Mouse (Mus musculus): Measurements from ENCODE around the gene Thra. TPM values are rescaled to one million over a fixed set of nuclear protein-coding genes. Genes with fewer than 3 reads are reported as not detected.
A peak's percentile ranks its signal among the peaks of the same experiment; 100 is the strongest.

Gene Thra
- 10 to 100 TPM in 20 of 26 experiments, 1 to 10 TPM in 6; 3.6 to 48.8 (median 15.3) TPM for total RNA-seq (2018; cell fraction: chromatin; rRNA removed)
- total RNA-seq (2018; cell fraction: cytosol; rRNA removed) = 10 to 100 TPM in 17 of 26 experiments, 1 to 10 TPM in 9; 6.7 to 18.6 (median 11.3) TPM
- total RNA-seq (2018; cell fraction: nucleus; rRNA removed) = 10 to 100 TPM in 12 of 26 experiments, 1 to 10 TPM in 14; 4.3 to 29.5 (median 9.6) TPM
- polyA plus RNA-seq (2018) = 8.2 to 12.1 TPM (median 9.8 TPM) in 3 replicates

DNA sequence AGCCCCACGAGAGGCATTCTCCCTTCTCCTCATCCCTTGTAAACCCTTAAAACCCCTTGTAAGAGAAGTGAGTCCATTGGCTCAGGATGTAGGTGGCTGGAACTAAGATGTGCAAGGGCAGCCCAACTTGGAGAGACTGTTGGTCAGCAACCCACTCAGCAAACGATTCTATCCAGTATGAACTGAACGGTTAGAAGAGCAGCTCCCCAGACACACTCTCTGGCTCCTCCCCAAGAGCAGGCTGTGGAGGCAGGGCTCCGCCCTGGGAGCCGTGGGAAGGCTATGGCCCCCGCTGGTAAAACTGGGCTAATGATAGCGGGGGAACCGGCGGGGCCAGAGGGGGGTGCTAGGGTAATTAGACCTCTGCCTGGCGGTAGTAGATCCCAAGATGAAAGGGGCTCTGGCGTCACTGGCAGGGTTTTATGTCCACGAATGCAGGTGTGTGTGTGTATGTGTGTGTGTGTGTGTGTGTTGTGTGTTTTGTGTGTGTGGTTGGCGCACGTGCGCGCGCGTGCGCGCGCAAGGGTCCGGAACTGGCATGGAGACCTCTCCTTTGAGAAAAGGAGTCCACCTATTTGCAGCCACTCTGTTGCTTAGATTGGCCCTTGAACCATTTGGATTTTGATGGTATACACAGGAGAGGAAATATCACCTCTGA lies at the start of gene Thra:
Gene Thra, plus strand, starts transcription at position 246 of the 658 bp plus-strand sequence.
- Histone ChIP-seq H3K4me3 (ENCODE audit: inconsistent target) (peak within 1 kb of the TSS; percentile 33), H3K36me3 (ENCODE audit: inconsistent target) (no peaks in the 10 kb centered on the region), H3K27ac (no peak within 1 kb of the TSS), H3K79me2 (ENCODE audit: inconsistent target) (no peaks in the 10 kb centered on the region; the same call in 1 of the 2 replicates)
- 2% methylated on average over 20 of the region's 22 CpGs for WGBS (ENCODE audit: missing documents)

GRCm38 (mm10) chr11:98693201-98693600 lies 47.2 kb upstream of the Thra start:
- Histone ChIP-seq H3K79me2 (ENCODE audit: inconsistent target) (no peaks in the 10 kb centered on the region), H3K36me3 (ENCODE audit: inconsistent target) (peaks cover 70% of the 10 kb centered on the region), H3K27ac (no peak overlapping the region), H3K4me3 (ENCODE audit: inconsistent target) (no peak overlapping the region)
- WGBS (ENCODE audit: missing documents) = 81% methylated on average over 13 of the region's 13 CpGs

- H3K79me2 ChIP-seq (ENCODE audit: inconsistent target) = no peaks in the 10 kb centered on the region
- 87% methylated on average over 9 of the region's 9 CpGs for WGBS (ENCODE audit: missing documents)
- H3K36me3 ChIP-seq (ENCODE audit: inconsistent target) = peaks cover 66% of the 10 kb centered on the region
Observed at GRCm38 (mm10) chr11:98693746-98694145, 46.7 kb upstream of the Thra start.

DNA sequence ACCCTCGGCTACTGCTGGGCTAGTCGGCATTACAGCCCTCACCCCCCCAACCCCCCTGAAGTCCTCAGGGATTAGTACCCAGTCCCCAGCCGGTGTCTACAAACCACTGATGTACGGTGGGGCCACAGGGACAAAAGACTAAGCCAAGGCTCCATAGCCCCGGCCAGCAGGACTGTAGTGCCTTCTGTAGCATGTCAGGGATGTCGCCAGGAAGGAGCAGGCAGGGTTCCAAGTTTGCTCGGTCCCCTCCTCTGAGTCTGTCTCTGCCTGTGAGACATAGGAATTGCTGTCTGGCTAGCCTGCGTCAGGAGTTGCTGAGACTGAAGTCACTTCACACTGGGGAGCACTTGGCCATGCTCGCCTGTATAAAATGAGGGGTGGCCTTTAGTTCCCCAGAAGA lies 46.1 kb upstream of the Thra start:
- 92% methylated on average over 9 of the region's 9 CpGs for WGBS (ENCODE audit: missing documents)
- peaks cover 64% of the 10 kb centered on the region for H3K36me3 ChIP-seq (ENCODE audit: inconsistent target)
- no peak overlapping the region for H3K27ac ChIP-seq
- no peak overlapping the region for H3K4me3 ChIP-seq (ENCODE audit: inconsistent target)
- no peaks in the 10 kb centered on the region for H3K79me2 ChIP-seq (ENCODE audit: inconsistent target)

More at GRCm38 (mm10) chr11:98693746-98694145, 46.7 kb upstream of the Thra start:
- Histone ChIP-seq H3K4me3 (ENCODE audit: inconsistent target) (no peak overlapping the region), H3K27ac (no peak overlapping the region)

DNA sequence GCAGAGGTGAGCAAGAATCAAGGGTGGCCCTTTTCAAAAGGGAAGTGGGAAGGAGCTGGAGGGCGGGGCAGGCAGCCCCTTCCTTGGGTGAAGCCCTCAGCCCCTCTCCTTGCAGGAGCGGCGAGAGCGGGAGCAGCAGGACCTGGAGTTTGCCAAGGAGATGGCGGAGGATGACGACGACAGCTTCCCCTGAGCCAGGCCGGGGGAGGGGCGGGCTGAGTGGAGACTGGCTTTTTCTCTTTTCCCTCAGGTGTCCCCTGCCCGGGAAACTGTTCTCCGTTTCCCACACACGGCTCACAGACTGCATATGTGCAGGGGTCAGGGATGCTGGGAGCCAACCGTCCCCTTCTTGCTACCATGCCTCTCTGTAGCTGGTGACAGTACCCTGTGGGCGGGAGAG lies 45.0 kb upstream of the Thra start:
- Histone ChIP-seq H3K79me2 (ENCODE audit: inconsistent target) (no peaks in the 10 kb centered on the region), H3K27ac (no peak overlapping the region), H3K4me3 (ENCODE audit: inconsistent target) (no peak overlapping the region), H3K36me3 (ENCODE audit: inconsistent target) (peaks cover 53% of the 10 kb centered on the region)
- 93% methylated on average over 14 of the region's 14 CpGs for WGBS (ENCODE audit: missing documents)

- 85% methylated on average over 13 of the region's 14 CpGs for WGBS (ENCODE audit: missing documents)
- Histone ChIP-seq H3K4me3 (ENCODE audit: inconsistent target) (no peak overlapping the region), H3K79me2 (ENCODE audit: inconsistent target) (no peaks in the 10 kb centered on the region), H3K36me3 (ENCODE audit: inconsistent target) (peaks cover 40% of the 10 kb centered on the region), H3K27ac (no peak overlapping the region)
Observed at GRCm38 (mm10) chr11:98696454-98697216, 43.8 kb upstream of the Thra start.

- WGBS (ENCODE audit: missing documents) = 90% methylated on average over 12 of the region's 12 CpGs
Observed at GRCm38 (mm10) chr11:98697225-98697624, 43.2 kb upstream of the Thra start.

DNA sequence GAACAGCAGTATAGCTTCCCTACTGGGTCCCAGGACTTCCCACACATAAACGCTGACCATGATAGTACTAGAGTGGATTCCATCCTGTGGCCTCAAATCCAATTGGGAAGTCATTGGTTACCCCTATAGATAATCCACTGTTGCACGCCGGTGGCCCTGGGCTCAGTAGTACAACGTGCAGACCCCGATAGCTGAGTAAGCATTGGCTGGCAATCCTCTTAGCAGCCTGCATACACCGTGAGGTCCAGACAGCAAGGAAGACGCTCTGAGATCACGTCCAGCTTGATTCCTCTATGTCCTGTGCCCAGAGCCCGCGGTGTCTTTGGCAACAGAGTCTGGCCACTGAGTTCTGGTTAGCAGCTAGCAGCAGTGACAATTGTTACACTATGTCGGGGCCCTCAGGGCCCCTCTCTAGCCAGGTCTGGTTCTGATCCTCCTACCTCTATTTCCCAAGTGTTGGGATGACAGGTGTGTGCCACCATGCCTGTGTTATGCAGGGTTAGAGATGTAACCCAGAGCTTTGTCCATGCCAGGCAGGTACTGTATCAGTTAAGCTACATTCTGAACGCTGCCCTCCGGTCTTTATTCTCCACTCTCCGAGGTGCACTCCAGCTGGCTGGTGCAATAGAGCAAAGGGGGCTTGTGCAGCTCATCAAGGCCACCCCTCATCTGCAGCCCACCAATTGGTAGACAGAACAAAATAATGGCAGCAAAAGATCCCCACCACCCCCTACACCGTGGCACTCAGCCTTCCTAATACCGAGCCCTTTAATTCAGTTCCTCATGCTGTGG lies 41.4 kb upstream of the Thra start:
- H3K27ac ChIP-seq = no peak overlapping the region

More at GRCm38 (mm10) chr11:98697225-98697624, 43.2 kb upstream of the Thra start:
- Histone ChIP-seq H3K4me3 (ENCODE audit: inconsistent target) (no peak overlapping the region), H3K27ac (no peak overlapping the region), H3K79me2 (ENCODE audit: inconsistent target) (no peaks in the 10 kb centered on the region), H3K36me3 (ENCODE audit: inconsistent target) (peaks cover 34% of the 10 kb centered on the region)

GRCm38 (mm10) chr11:98699911-98700310 lies 40.5 kb upstream of the Thra start:
- Histone ChIP-seq H3K4me3 (ENCODE audit: inconsistent target) (no peak overlapping the region), H3K27ac (no peak overlapping the region), H3K36me3 (ENCODE audit: inconsistent target) (peaks cover 14% of the 10 kb centered on the region; the same call in 1 of the 2 replicates), H3K79me2 (ENCODE audit: inconsistent target) (no peaks in the 10 kb centered on the region)
- 30% methylated on average over 4 of the region's 4 CpGs for WGBS (ENCODE audit: missing documents)

More for the DNA sequence above, 41.4 kb upstream of the Thra start:
- Histone ChIP-seq H3K36me3 (ENCODE audit: inconsistent target) (peaks cover 17% of the 10 kb centered on the region; the same call in 1 of the 2 replicates), H3K79me2 (ENCODE audit: inconsistent target) (no peaks in the 10 kb centered on the region), H3K4me3 (ENCODE audit: inconsistent target) (no peak overlapping the region)
- 90% methylated on average over 16 of the region's 16 CpGs for WGBS (ENCODE audit: missing documents)

- peaks cover 16% of the 10 kb centered on the region; the same call in 1 of the 2 replicates for H3K36me3 ChIP-seq (ENCODE audit: inconsistent target)
- H3K4me3 ChIP-seq (ENCODE audit: inconsistent target) = no peak within 1 kb of the TSS
- no peaks in the 10 kb centered on the region for H3K79me2 ChIP-seq (ENCODE audit: inconsistent target)
- H3K27ac ChIP-seq = no peak within 1 kb of the TSS
- WGBS (ENCODE audit: missing documents) = 93% methylated on average over 10 of the region's 10 CpGs
Observed at GRCm38 (mm10) chr11:98701213-98701670, 39.2 kb upstream of the Thra start, which contains the start of gene Csf3. TSS of gene Csf3 (plus strand) at chr11:98701263.

DNA sequence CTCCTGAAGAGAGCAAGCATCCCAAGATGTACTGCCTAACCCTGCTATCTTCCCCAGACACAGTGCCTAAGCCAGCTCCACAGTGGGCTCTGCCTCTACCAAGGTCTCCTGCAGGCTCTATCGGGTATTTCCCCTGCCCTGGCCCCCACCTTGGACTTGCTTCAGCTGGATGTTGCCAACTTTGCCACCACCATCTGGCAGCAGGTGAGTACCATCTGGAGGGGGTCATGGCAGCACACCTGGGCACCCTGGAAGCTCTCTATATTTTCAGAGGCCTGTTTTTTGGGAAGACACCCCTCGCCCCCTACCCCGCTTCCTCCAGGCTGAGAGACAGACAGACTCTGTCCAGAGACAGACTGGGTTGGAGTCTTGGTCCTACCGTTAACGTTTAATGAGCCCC lies 38.1 kb upstream of the Thra start:
- Histone ChIP-seq H3K36me3 (ENCODE audit: inconsistent target) (peaks cover 24% of the 10 kb centered on the region; the same call in 1 of the 2 replicates), H3K79me2 (ENCODE audit: inconsistent target) (no peaks in the 10 kb centered on the region), H3K27ac (no peak overlapping the region), H3K4me3 (ENCODE audit: inconsistent target) (no peak overlapping the region)
- WGBS (ENCODE audit: missing documents) = 83% methylated on average over 5 of the region's 5 CpGs

GRCm38 (mm10) chr11:98705021-98705420 lies 35.4 kb upstream of the Thra start:
- H3K27ac ChIP-seq = no peak overlapping the region
- H3K4me3 ChIP-seq (ENCODE audit: inconsistent target) = no peak overlapping the region
- H3K36me3 ChIP-seq (ENCODE audit: inconsistent target) = peaks cover 25% of the 10 kb centered on the region; the same call in 1 of the 2 replicates

DNA sequence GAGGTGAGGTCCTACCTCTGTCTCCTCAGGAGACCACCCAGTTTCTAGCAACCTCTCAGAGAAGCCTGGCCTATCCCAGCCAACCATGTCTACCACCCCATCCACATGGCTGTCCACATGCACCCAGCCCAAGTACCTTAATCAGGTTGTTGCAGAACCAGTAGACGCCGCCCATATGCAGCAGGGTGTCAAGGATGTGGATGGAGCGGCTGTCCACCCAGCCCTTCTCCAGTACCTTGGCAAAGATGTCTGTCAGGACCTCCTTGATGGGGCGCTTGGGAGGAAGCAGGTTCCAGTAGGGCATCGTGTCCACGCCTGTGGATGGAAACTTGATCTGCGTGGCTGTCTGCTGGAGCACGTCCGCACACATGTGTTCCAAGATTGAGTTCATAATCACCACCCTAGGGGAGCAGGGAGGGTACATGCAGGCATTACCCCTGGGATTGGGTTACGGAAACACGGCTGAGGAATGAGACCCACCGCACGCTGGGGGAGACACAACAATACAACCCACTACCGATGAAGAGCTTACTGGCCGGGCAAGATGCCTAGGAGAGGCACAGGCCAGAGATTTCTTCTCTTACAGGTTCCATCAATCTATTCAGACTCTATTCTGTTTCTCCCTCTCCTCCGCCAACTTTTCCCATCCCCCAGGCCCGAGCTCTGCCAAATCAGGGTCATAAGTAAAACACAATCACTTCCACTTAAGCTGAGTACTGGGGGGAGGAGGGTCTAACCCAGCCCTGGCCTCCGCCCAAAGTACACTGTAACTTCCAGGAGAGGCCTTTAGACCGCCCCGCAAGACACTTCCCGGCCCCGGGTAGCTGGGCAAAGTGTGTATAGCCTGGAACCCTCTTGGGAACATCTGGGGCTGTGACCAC lies 32.8 kb upstream of the Thra start:
- Histone ChIP-seq H3K79me2 (ENCODE audit: inconsistent target) (no peaks in the 10 kb centered on the region), H3K4me3 (ENCODE audit: inconsistent target) (no peak overlapping the region), H3K36me3 (ENCODE audit: inconsistent target) (peaks cover 25% of the 10 kb centered on the region; the same call in 1 of the 2 replicates), H3K27ac (peak overlapping the region; percentile 93)
- 94% methylated on average over 17 of the region's 22 CpGs for WGBS (ENCODE audit: missing documents)

More at GRCm38 (mm10) chr11:98705021-98705420, 35.4 kb upstream of the Thra start:
- H3K79me2 ChIP-seq (ENCODE audit: inconsistent target) = no peaks in the 10 kb centered on the region
- WGBS (ENCODE audit: missing documents) = 90% methylated on average over 7 of the region's 10 CpGs
